Mouse (Mus musculus): ENCODE data around the gene Entr1. TPM values are rescaled to one million over a fixed set of nuclear protein-coding genes. Genes with fewer than 3 reads are reported as not detected.

Gene Entr1
- total and polyA plus RNA-seq, 2 experiments from 2014 or later, result 115 to 138 TPM

DNA sequence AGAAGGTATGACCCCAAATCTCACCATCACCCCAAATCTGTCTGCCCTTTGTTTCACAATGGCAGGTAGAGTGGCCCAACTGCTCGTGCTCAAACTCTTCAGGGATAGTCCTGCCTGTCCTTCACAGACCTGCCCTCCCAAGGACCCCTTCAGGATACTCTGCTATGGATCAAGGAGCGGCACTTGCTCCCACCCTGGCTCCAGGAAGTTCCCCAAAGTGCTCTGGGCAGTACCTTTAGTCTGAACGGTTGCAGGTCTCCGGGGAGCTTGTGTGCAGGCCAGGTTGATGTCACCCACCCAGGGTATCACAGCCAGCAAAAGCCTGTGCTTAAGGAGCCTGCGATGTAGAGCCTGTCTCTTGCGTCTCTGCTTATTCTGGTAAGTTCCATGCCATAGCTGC is 21.2 kb downstream of the Entr1 start:
- no peaks in the 10 kb centered on the region for H3K27me3 ChIP-seq (ENCODE audit: insufficient read depth, low read length)
- no peaks in the 10 kb centered on the region for H3K9me3 ChIP-seq (ENCODE audit: low read length)
- ATAC-seq (no peak), DNase-seq (ENCODE audit: low spot score) (no peak)
- H3K27ac ChIP-seq, result no peak overlapping the region
- no peaks in the 10 kb centered on the region for H3K4me1 ChIP-seq (ENCODE audit: insufficient read depth, low read length)
- H3K4me2 ChIP-seq (ENCODE audit: low read depth, low read length), result no peak overlapping the region
- no peak for TF ChIP-seq CTCF (IDR thresholded peaks at IDR 0.05; ENCODE audit: low read depth)
- no peak overlapping the region for H3K4me3 ChIP-seq (ENCODE audit: low read length)
- H3K9ac ChIP-seq (replicated peaks; ENCODE audit: low read length), result no peak overlapping the region
- 93% methylated on average over 6 of the region's 6 CpGs for WGBS
- H3K36me3 ChIP-seq (ENCODE audit: insufficient read depth, low read length), result peaks cover 76% of the 10 kb centered on the region

DNA sequence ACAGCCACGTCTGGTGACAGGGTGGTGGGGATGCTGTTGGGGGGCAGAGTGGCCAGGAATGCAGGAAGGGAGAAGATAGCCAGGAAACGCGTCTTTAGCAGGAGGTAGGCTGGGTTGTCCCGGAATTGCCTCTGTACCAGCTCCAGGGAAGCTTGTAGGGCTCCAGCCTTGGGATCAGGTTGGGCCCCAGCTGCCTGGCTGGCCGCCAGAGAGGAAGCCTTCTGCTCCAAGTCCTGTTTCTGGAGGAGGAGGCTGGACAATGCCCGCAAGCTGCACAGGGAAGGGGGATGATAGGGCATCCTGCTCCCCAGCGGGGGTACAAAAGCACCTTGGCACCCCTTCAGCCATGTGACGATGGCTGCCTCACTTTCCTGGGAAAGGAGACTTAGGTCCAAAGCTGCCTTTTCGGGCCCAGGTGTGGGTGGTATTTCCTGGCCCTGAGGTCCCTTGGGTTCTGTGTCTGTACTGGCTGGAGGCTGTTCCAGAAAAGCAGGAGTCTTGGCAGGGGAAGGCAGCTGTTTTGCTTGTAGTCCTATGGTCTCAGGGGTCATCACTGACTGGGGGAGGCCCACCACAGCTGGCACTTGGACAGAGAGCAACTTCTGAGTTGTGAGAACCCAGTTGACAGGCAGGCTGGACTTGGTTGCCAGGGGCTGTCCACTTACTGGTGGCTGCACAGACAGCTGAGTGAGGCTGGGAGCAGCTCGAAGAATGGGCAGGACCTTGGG is 24.2 kb downstream of the Entr1 start:
- Histone ChIP-seq H3K9me3 (ENCODE audit: low read length) (no peaks in the 10 kb centered on the region), H3K27ac (no peak overlapping the region), H3K4me3 (ENCODE audit: low read length) (no peak overlapping the region), H3K9ac (replicated peaks; ENCODE audit: low read length) (no peak overlapping the region), H3K4me1 (ENCODE audit: insufficient read depth, low read length) (no peaks in the 10 kb centered on the region), H3K4me2 (ENCODE audit: low read depth, low read length) (no peak overlapping the region), H3K36me3 (ENCODE audit: insufficient read depth, low read length) (peaks cover 46% of the 10 kb centered on the region), H3K27me3 (ENCODE audit: insufficient read depth, low read length) (no peaks in the 10 kb centered on the region)
- 56% methylated on average over 10 of the region's 10 CpGs for WGBS
- DNase-seq (ENCODE audit: low spot score) (peak; percentile 57), ATAC-seq (no peak)
- TF ChIP-seq CTCF (IDR thresholded peaks at IDR 0.05; ENCODE audit: low read depth), result no peak

DNA sequence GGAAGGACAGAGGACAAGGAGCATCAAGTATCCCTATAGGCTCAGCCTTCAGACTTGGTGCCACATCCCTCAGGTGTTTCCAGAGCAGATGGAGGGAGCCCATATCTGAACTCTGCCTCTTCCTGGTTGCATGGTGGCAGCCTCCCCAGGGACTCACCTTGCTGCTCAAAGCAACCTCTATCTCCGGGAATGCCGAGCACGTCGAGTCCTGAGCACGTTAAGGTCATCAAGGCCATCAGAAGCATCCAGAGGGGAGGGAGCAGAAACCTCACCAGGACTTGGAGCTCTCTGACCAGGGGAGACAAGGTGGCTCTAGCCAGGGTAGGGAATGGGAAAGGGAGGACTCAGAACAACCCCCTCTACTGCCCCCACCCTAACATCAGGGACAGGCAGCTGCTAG is 25.6 kb downstream of the Entr1 start:
- Histone ChIP-seq H3K36me3 (ENCODE audit: insufficient read depth, low read length) (peaks cover 32% of the 10 kb centered on the region), H3K27me3 (ENCODE audit: insufficient read depth, low read length) (no peaks in the 10 kb centered on the region), H3K9me3 (ENCODE audit: low read length) (no peaks in the 10 kb centered on the region), H3K9ac (replicated peaks; ENCODE audit: low read length) (no peak overlapping the region), H3K4me2 (ENCODE audit: low read depth, low read length) (no peak overlapping the region), H3K27ac (no peak overlapping the region), H3K4me1 (ENCODE audit: insufficient read depth, low read length) (no peaks in the 10 kb centered on the region), H3K4me3 (ENCODE audit: low read length) (no peak overlapping the region)
- WGBS, result 84% methylated on average over 5 of the region's 5 CpGs
- DNase-seq (ENCODE audit: low spot score) (no peak), ATAC-seq (no peak)
- TF ChIP-seq CTCF (IDR thresholded peaks at IDR 0.05; ENCODE audit: low read depth), result no peak

DNA sequence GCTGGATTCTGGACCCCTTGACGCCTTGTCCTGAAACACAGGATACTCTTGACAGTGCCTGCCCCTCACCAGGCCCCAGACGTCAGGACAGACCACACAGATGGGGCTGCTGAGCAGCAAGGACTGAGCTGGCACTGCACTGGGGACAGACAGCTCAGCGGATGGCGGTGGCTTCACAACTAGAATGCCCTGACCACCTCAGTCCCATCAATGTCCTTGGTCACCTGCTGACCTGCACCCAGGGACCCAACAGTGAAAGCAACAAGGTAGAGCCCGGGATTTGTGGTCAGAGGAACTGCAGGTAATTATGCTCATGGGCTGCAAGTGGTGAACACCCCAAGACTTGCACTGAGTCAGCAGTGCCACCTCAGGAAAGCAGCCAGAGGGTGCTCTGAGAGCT is 26.1 kb downstream of the Entr1 start:
- Histone ChIP-seq H3K4me3 (ENCODE audit: low read length) (no peak overlapping the region), H3K36me3 (ENCODE audit: insufficient read depth, low read length) (peaks cover 28% of the 10 kb centered on the region), H3K9ac (replicated peaks; ENCODE audit: low read length) (no peak overlapping the region), H3K4me2 (ENCODE audit: low read depth, low read length) (no peak overlapping the region), H3K27me3 (ENCODE audit: insufficient read depth, low read length) (no peaks in the 10 kb centered on the region), H3K4me1 (ENCODE audit: insufficient read depth, low read length) (no peaks in the 10 kb centered on the region), H3K9me3 (ENCODE audit: low read length) (no peaks in the 10 kb centered on the region), H3K27ac (no peak overlapping the region)
- no peak for ATAC-seq
- DNase-seq (ENCODE audit: low spot score), result no peak
- 84% methylated on average over 5 of the region's 5 CpGs for WGBS
- no peak for TF ChIP-seq CTCF (IDR thresholded peaks at IDR 0.05; ENCODE audit: low read depth)

DNA sequence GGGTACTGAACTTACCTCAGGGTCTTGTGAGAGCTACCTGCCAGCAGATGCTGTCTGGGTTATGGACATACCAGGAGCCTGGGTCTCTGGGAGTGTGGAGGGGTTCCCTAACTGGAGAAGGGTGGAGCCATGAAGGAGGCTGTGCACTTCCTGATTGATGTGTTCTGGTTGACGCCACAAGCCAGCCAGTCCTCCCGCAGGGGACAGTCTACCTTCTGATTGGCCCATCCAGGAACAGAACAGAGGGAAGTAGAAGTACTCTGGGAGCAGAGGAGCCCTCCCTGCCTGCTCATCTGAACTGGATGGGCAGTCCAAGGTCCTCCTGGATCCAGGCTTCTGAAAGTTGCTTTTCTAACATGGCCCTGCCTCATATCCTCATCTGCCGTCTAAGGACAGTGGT is 28.3 kb downstream of the Entr1 start, which contains the start of gene Card9:
TSS of gene Card9 (minus strand) at position 147 of the 400 bp plus-strand sequence.
- ATAC-seq, result no peak
- Histone ChIP-seq H3K9ac (replicated peaks; ENCODE audit: low read length) (no peak within 1 kb of the TSS), H3K4me1 (ENCODE audit: insufficient read depth, low read length) (no peaks in the 10 kb centered on the region), H3K4me2 (ENCODE audit: low read depth, low read length) (no peak within 1 kb of the TSS), H3K9me3 (ENCODE audit: low read length) (no peaks in the 10 kb centered on the region), H3K36me3 (ENCODE audit: insufficient read depth, low read length) (peaks cover 9% of the 10 kb centered on the region; the same call in 1 of the 2 replicates), H3K27me3 (ENCODE audit: insufficient read depth, low read length) (no peaks in the 10 kb centered on the region), H3K27ac (peak within 1 kb of the TSS; percentile 37; the same call in 1 of the 2 replicates), H3K4me3 (ENCODE audit: low read length) (no peak within 1 kb of the TSS)
- 57% methylated on average over 3 of the region's 3 CpGs for WGBS
- no peak for DNase-seq (ENCODE audit: low spot score)
- no peak for TF ChIP-seq CTCF (IDR thresholded peaks at IDR 0.05; ENCODE audit: low read depth)

DNA sequence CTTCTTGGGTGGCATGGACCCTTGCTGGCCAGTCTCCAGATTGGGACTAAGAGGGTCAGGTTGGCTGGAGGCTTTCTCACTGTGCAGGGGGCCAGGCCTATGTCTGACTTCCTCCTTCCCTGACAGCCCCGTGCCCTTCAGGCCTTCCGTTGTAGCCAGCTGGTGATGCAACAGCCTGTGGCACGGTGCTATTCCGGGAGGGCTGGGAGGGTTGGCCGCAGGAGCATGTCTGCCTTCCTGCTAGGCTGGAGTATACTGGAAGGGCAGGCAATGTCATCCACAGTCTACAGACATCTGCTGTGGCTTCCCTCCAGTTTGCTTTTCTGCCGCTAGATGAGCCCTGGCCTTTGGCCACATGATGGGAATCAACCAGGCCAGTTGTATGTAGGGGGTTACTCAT is 29.1 kb downstream of the Entr1 start:
- H3K27ac ChIP-seq, result peak overlapping the region; percentile 37; the same call in 1 of the 2 replicates
- no peak for TF ChIP-seq CTCF (IDR thresholded peaks at IDR 0.05; ENCODE audit: low read depth)
- ATAC-seq, result peak; percentile 63
- peak; percentile 37 for DNase-seq (ENCODE audit: low spot score)
- H3K9me3 ChIP-seq (ENCODE audit: low read length), result no peaks in the 10 kb centered on the region
- H3K36me3 ChIP-seq (ENCODE audit: insufficient read depth, low read length), result peaks cover 2% of the 10 kb centered on the region; the same call in 1 of the 2 replicates
- 57% methylated on average over 6 of the region's 6 CpGs for WGBS
- H3K4me1 ChIP-seq (ENCODE audit: insufficient read depth, low read length), result no peaks in the 10 kb centered on the region
- no peak overlapping the region for H3K4me2 ChIP-seq (ENCODE audit: low read depth, low read length)
- H3K27me3 ChIP-seq (ENCODE audit: insufficient read depth, low read length), result no peaks in the 10 kb centered on the region
- no peak overlapping the region for H3K9ac ChIP-seq (replicated peaks; ENCODE audit: low read length)
- H3K4me3 ChIP-seq (ENCODE audit: low read length), result no peak overlapping the region

DNA sequence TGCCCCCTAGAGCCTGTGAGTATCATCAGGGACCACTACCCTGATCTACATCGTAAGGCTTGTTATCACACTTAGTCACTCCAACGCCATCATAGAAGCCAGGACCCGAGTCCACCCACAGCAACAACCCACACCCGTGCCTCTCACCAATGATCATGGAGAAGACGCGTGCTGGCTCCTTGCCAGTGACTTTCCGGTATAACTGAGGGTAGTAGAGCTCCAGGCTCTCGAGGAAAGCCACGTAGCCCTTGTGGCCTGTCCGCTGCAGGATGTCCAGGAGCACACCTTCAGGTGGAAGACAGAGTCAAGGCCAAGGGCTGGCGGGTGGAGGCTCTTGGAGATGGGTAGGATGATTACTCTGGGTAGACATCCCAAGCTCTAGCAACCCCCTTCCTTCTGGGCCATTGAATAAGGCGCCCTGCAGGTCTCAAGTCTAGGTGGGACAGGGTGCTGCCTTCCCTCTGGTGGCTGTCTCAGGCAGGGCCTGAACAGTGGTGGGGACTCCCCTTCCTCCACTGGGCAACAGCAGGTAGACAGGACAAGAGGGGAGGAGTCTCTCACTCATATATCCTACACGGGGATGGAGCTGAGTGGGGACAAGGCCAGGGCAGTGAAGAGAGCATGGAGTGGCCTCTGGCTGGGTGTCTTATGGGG is 30.3 kb downstream of the Entr1 start:
- Histone ChIP-seq H3K27me3 (ENCODE audit: insufficient read depth, low read length) (no peaks in the 10 kb centered on the region), H3K9me3 (ENCODE audit: low read length) (no peaks in the 10 kb centered on the region), H3K4me3 (ENCODE audit: low read length) (no peak overlapping the region), H3K36me3 (ENCODE audit: insufficient read depth, low read length) (no peaks in the 10 kb centered on the region), H3K27ac (no peak overlapping the region), H3K9ac (replicated peaks; ENCODE audit: low read length) (no peak overlapping the region), H3K4me2 (ENCODE audit: low read depth, low read length) (no peak overlapping the region), H3K4me1 (ENCODE audit: insufficient read depth, low read length) (peaks cover under 1% of the 10 kb centered on the region; the same call in 1 of the 2 replicates)
- 87% methylated on average over 13 of the region's 13 CpGs for WGBS
- no peak for ATAC-seq
- TF ChIP-seq CTCF (IDR thresholded peaks at IDR 0.05; ENCODE audit: low read depth), result no peak
- DNase-seq (ENCODE audit: low spot score), result no peak

Data from hindbrain, postnatal 0 days (tissue).